Mouse (Mus musculus) bone marrow, adult 2 months (tissue): ENCODE measurements around the gene Krt82.

ENCODE experiments used
- CTCF ChIP-seq: fragments of 200-500 bp; IDR thresholded peaks from 2 replicates; pipeline ENCODE4 v1.5.1; 2011; ENCODE audit warnings: low read length, control low read depth; ENCODE audit not compliant: control insufficient read depth, insufficient read depth
- POLR2A ChIP-seq: fragments of 200-500 bp; IDR thresholded peaks from 2 replicates; pipeline ENCODE4 v1.6.1; 2011; ENCODE audit warnings: low read depth, mild to moderate bottlenecking, control low read depth, low read length, borderline replicate concordance; ENCODE audit not compliant: control insufficient read depth

GRCm38 (mm10) chr15:101573796-101574345 lies 23.4 kb upstream of the Krt82 start, which contains the start of gene Krt75:
- no peak for TF ChIP-seq CTCF
- no peak for TF ChIP-seq POLR2A
